Mouse (Mus musculus) brain, embryonic 14.5 days (tissue): ENCODE data around the gene Rassf3.

Experiments
- CTCF ChIP-seq: fragments of 200-500 bp; IDR thresholded peaks from 2 replicates; pipeline ENCODE4 v1.5.1; 2012; ENCODE audit warnings: inconsistent platforms, mild to moderate bottlenecking, moderate library complexity, borderline replicate concordance; ENCODE audit not compliant: insufficient read depth, insufficient read length; ENCODE audit errors: extremely low read depth
- POLR2A ChIP-seq: fragments of 200-500 bp; IDR thresholded peaks from 2 replicates; pipeline ENCODE4 v1.6.1; 2012; ENCODE audit warnings: mild to moderate bottlenecking, inconsistent platforms, borderline replicate concordance; ENCODE audit not compliant: poor library complexity, insufficient read depth, insufficient read length, severe bottlenecking; ENCODE audit errors: extremely low read depth

GRCm38 (mm10) chr10:121483364-121483763 is 7.2 kb upstream of the Rassf3 start:
- TF ChIP-seq POLR2A, result no peak
- TF ChIP-seq CTCF, result no peak
